Comparison of ENCODE assay signal across 21 mouse cellular contexts in genomic region chr8:123387801-123388200, GRCm38 (mm10). TPM values are rescaled to one million over a fixed set of nuclear protein-coding genes. Genes with fewer than 3 reads are reported as not detected.
"Had no signal": no experiment of that assay in that cellular context is flagged by ENCODE, and none has a peak within 500 bp of the region (broad histone marks: within the 10 kb centered on the region; RNA-seq: fewer than 3 reads in every experiment).

No protein-coding gene starts in this region.

- DNase-seq: retina, postnatal 1 day; right cerebral cortex, adult 18-20 months; right cerebral cortex, postnatal 14 days; right cerebral cortex, postnatal 25 days; right cerebral cortex, postnatal 4 days; spleen, adult 18-20 months; thymus, adult 18-20 months; thymus, adult 2 months; thymus, postnatal 14 days; thymus, postnatal 25 days; thymus, postnatal 36 days; thymus, postnatal 4 days had no signal

- H3K9me3 ChIP-seq: neural tube, embryonic 13.5 days; neural tube, embryonic 15.5 days; stomach, embryonic 15.5 days had no signal

- H3K4me1 ChIP-seq: neural tube, embryonic 13.5 days; neural tube, embryonic 15.5 days; stomach, embryonic 15.5 days had no signal

- H3K4me3 ChIP-seq: neural tube, embryonic 13.5 days; neural tube, embryonic 15.5 days; stomach, embryonic 15.5 days had no signal

- H3K27ac ChIP-seq: neural tube, embryonic 13.5 days; neural tube, embryonic 15.5 days; stomach, embryonic 15.5 days; stomach, postnatal 0 days had no signal

- H3K27me3 ChIP-seq: neural tube, embryonic 13.5 days; neural tube, embryonic 15.5 days; stomach, embryonic 15.5 days had no signal

- H3K9ac ChIP-seq: neural tube, embryonic 13.5 days; neural tube, embryonic 15.5 days; stomach, embryonic 15.5 days had no signal

- H3K4me2 ChIP-seq: neural tube, embryonic 13.5 days; neural tube, embryonic 15.5 days; stomach, embryonic 15.5 days had no signal

RNA-seq across cellular contexts. Expression of gene Mc1r, which starts 19.1 kb away (rescaled TPM):
- total RNA-seq: neutrophil, adult 5-6 weeks had no signal
- polyA plus RNA-seq: small intestine, adult 2 months; spleen, adult 2 months; stomach, embryonic 15.5 days; stomach, embryonic 16.5 days; stomach, postnatal 0 days; urinary bladder, adult 2 months had no signal

RNA-seq across cellular contexts. Expression of gene Tubb3, which starts 23.4 kb away (rescaled TPM):
- total RNA-seq: neutrophil, adult 5-6 weeks had no signal
